Mouse (Mus musculus) neural tube, embryonic 11.5 days (tissue): ENCODE results near the gene 1700061G19Rik. TPM values are rescaled to one million over a fixed set of nuclear protein-coding genes. Genes with fewer than 3 reads are reported as not detected.

Experiments
- ATAC-seq: fragments of 200-750 bp; cut with Nextera tagmentation; 2 replicates; pipeline ENCODE4 v1.8.0; 2017; ENCODE audit warnings: moderate number of reproducible peaks, mild to moderate bottlenecking, moderate TSS enrichment, moderate library complexity; ENCODE audit not compliant: insufficient read depth, low FRiP score, low TSS enrichment
- DNase-seq: peaks from one replicate; pipeline ENCODE4 v3.0.0-alpha.2; 2015; ENCODE audit warnings: low spot score
- H3K27ac ChIP-seq: fragments of 300-500 bp; sonication (generic); 2 replicates; pipeline ENCODE4 v1.5.1; 2014; ENCODE audit warnings: low read depth, mild to moderate bottlenecking, low read length
- H3K27me3 ChIP-seq: fragments of 300-500 bp; sonication (generic); 2 replicates; pipeline ENCODE4 v1.6.1; 2014; ENCODE audit warnings: mild to moderate bottlenecking, low read length, mixed read lengths; ENCODE audit not compliant: control insufficient read depth, insufficient read depth
- H3K36me3 ChIP-seq: fragments of 300-500 bp; sonication (generic); 2 replicates; pipeline ENCODE4 v1.6.1; 2014; ENCODE audit warnings: mild to moderate bottlenecking, low read length, moderate library complexity, mixed read lengths; ENCODE audit not compliant: control insufficient read depth, insufficient read depth
- H3K4me1 ChIP-seq: fragments of 300-500 bp; sonication (generic); 2 replicates; pipeline ENCODE4 v1.6.1; 2014; ENCODE audit warnings: low read length, mixed read lengths; ENCODE audit not compliant: control insufficient read depth, insufficient read depth
- H3K4me2 ChIP-seq: fragments of 300-500 bp; sonication (generic); 2 replicates; pipeline ENCODE4 v1.6.1; 2014; ENCODE audit warnings: low read depth, mild to moderate bottlenecking, moderate library complexity
- H3K4me3 ChIP-seq: fragments of 300-500 bp; sonication (generic); 2 replicates; pipeline ENCODE4 v1.5.1; 2014; ENCODE audit warnings: low read depth, low read length
- H3K9ac ChIP-seq: fragments of 300-500 bp; sonication (generic); 2 replicates; pipeline ENCODE4 v1.6.1; 2014; ENCODE audit warnings: mild to moderate bottlenecking, low read length
- H3K9me3 ChIP-seq: fragments of 300-500 bp; sonication (generic); 2 replicates; pipeline ENCODE4 v1.6.1; 2016; ENCODE audit warnings: low read length; ENCODE audit not compliant: control insufficient read depth
- WGBS: fragments of 180-500 bp; shearing (Covaris S2); extraction: QIAGEN DNeasy Blood & Tissue Kit; methylation state at CpG from one replicate; pipeline ENCODE4 v1.1.7; 2014; 5-methylcytosine and 5-hydroxymethylcytosine counted together
- polyA plus RNA-seq: library from polyadenylated mRNA; unstranded; fragments of >200 nt; fragmentation: Nextera tagmentation; extraction: Ambion mirVana; gene quantifications from 2 replicates; pipeline ENCODE4 v1.2.1, GENCODE M21; 2014

1700061G19Rik gene
- polyA plus RNA-seq, 1 experiment from 2014 or later: 0.25 TPM

DNA sequence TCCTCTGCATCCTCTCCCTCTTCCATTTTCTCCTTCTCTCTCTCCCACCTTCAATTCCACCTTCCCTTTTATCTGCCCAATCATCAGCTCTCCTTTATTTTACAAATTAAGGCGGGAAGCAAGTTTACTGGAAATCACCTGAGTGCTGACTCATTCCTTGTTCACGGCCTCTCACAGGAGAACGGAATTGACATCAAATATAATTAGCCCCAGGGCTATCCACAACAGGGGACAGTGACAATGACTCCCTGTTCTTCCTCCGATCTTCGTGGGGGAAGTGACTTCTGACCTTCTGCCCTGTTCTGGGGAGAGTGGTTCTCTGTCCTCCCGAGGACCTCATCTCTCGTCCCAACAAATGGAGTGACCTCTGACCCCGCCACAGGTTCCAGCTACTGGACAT is 1.7 kb downstream of the 1700061G19Rik start:
- 65% methylated on average over 8 of the region's 8 CpGs for WGBS
- H3K9me3 ChIP-seq: no peaks in the 10 kb centered on the region
- H3K27me3 ChIP-seq: no peaks in the 10 kb centered on the region
- no peak overlapping the region for H3K27ac ChIP-seq
- H3K4me2 ChIP-seq: no peak overlapping the region
- no peaks in the 10 kb centered on the region for H3K4me1 ChIP-seq
- H3K36me3 ChIP-seq: no peaks in the 10 kb centered on the region
- ATAC-seq (no peak), DNase-seq (no peak)
- no peak overlapping the region for H3K9ac ChIP-seq
- no peak overlapping the region for H3K4me3 ChIP-seq

DNA sequence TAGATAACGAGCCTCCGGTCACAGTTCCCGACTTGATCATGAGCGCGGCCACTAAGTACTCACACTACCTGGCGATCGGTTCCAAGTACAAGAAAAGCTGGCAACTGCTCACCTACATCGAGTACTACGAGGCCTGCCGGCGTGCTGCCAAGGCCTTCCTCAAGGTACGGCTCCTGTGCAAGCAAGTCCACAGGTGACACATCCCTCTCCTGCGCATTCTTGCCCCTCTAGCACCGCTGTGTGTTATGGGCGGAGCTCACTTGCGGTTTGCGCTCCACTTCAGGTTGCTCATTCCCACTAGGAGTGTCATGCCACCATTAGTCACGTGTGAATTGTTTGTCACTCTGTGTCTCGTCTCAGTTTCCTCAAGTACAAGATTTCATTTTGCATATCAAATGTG is 2.1 kb downstream of the 1700061G19Rik start:
- DNase-seq (no peak), ATAC-seq (no peak)
- no peak overlapping the region for H3K4me2 ChIP-seq
- no peaks in the 10 kb centered on the region for H3K9me3 ChIP-seq
- no peak overlapping the region for H3K4me3 ChIP-seq
- H3K27ac ChIP-seq: no peak overlapping the region
- no peaks in the 10 kb centered on the region for H3K4me1 ChIP-seq
- no peaks in the 10 kb centered on the region for H3K27me3 ChIP-seq
- no peak overlapping the region for H3K9ac ChIP-seq
- 92% methylated on average over 19 of the region's 19 CpGs for WGBS
- no peaks in the 10 kb centered on the region for H3K36me3 ChIP-seq

- H3K27me3 ChIP-seq: no peaks in the 10 kb centered on the region
- no peak overlapping the region for H3K27ac ChIP-seq
- ATAC-seq: no peak
- no peaks in the 10 kb centered on the region for H3K4me1 ChIP-seq
- H3K9me3 ChIP-seq: no peaks in the 10 kb centered on the region
- 56% methylated on average over 17 of the region's 17 CpGs for WGBS
- H3K9ac ChIP-seq: no peak overlapping the region
- H3K4me2 ChIP-seq: no peak overlapping the region
- H3K4me3 ChIP-seq: no peak overlapping the region
- H3K36me3 ChIP-seq: no peaks in the 10 kb centered on the region; the same call in 1 of the 2 replicates
- DNase-seq: no peak
Observed at GRCm38 (mm10) chr17:56883612-56884011, 8.3 kb downstream of the 1700061G19Rik start.

GRCm38 (mm10) chr17:56884331-56884730 is 9.1 kb downstream of the 1700061G19Rik start:
- no peak overlapping the region for H3K9ac ChIP-seq
- no peaks in the 10 kb centered on the region for H3K9me3 ChIP-seq
- no peak overlapping the region for H3K4me2 ChIP-seq
- 86% methylated on average over 5 of the region's 5 CpGs for WGBS
- no peak for DNase-seq
- peaks cover 2% of the 10 kb centered on the region; the same call in 1 of the 2 replicates for H3K36me3 ChIP-seq
- no peak for ATAC-seq
- H3K4me1 ChIP-seq: no peaks in the 10 kb centered on the region
- no peaks in the 10 kb centered on the region for H3K27me3 ChIP-seq
- no peak overlapping the region for H3K27ac ChIP-seq
- H3K4me3 ChIP-seq: no peak overlapping the region

DNA sequence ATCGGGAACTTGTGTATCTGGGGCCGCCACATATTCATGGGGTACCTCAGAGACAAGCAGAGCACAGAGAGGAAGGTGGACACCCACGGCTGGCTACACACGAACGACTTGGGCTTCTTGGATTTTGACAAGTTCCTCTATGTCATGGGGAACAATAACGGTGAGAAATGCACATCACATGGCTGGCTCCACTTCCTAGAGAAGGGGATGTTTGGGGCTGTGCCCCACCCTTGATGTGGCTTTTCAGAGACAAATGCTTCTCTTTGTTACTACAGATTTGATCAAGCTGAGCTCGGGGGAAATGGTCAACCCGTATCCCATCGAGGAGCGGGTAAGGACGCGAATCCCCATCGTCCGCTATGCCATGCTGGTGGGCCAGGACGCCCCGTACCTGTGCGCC is 9.5 kb downstream of the 1700061G19Rik start:
- H3K4me3 ChIP-seq: no peak overlapping the region
- H3K36me3 ChIP-seq: peaks cover 2% of the 10 kb centered on the region; the same call in 1 of the 2 replicates
- H3K27me3 ChIP-seq: no peaks in the 10 kb centered on the region
- WGBS: 90% methylated on average over 17 of the region's 17 CpGs
- H3K4me2 ChIP-seq: no peak overlapping the region
- no peak overlapping the region for H3K27ac ChIP-seq
- no peak overlapping the region for H3K9ac ChIP-seq
- no peaks in the 10 kb centered on the region for H3K4me1 ChIP-seq
- DNase-seq (no peak), ATAC-seq (no peak)
- H3K9me3 ChIP-seq: no peaks in the 10 kb centered on the region

- Histone ChIP-seq H3K4me2 (no peak overlapping the region), H3K4me3 (no peak overlapping the region), H3K4me1 (no peaks in the 10 kb centered on the region), H3K9me3 (no peaks in the 10 kb centered on the region), H3K27ac (no peak overlapping the region), H3K9ac (no peak overlapping the region), H3K36me3 (peaks cover 13% of the 10 kb centered on the region), H3K27me3 (no peaks in the 10 kb centered on the region)
- DNase-seq (no peak), ATAC-seq (no peak)
- WGBS: 90% methylated on average over 2 of the region's 3 CpGs
Observed at GRCm38 (mm10) chr17:56888050-56888449, 12.8 kb downstream of the 1700061G19Rik start.

- Histone ChIP-seq H3K27ac (no peak overlapping the region), H3K4me3 (no peak overlapping the region), H3K36me3 (peaks cover 25% of the 10 kb centered on the region), H3K4me2 (no peak overlapping the region), H3K9me3 (no peaks in the 10 kb centered on the region), H3K4me1 (no peaks in the 10 kb centered on the region), H3K27me3 (no peaks in the 10 kb centered on the region), H3K9ac (no peak overlapping the region)
- DNase-seq: no peak
- ATAC-seq: no peak
- WGBS: over 99% methylated on average over 2 of the region's 2 CpGs
Observed at GRCm38 (mm10) chr17:56890018-56890417, 14.7 kb downstream of the 1700061G19Rik start.

DNA sequence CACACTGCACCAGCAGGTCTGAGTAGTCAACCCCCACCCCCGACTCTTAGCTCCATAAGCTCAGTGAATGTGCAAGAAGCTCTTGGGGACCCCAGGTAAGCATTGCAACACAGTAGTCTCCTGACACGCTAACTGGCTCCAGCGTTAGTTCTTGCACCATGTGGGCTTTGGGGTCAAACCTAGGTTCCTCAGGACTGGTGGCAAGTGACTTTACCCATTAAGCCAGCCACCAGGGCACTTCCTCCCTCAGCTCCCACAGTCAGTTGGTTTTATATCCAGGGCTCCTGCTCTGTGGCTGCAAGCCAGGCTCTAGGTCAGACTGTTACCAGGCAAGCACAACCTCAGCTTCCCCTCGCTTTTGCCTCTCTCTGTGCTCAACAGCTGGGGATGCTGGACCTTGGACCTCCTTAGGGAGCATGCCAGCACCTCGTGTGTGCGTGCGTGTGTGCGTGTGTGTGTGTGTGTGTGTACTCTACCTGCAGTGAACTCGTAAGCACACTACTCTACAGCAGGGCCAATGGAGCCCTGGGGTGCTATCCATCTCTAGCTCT is 20.2 kb downstream of the 1700061G19Rik start:
- no peaks in the 10 kb centered on the region for H3K27me3 ChIP-seq
- ATAC-seq (no peak), DNase-seq (no peak)
- H3K9me3 ChIP-seq: no peaks in the 10 kb centered on the region
- no peak overlapping the region for H3K4me2 ChIP-seq
- peaks cover 47% of the 10 kb centered on the region for H3K36me3 ChIP-seq
- 93% methylated on average over 9 of the region's 9 CpGs for WGBS
- no peak overlapping the region for H3K27ac ChIP-seq
- peaks cover 10% of the 10 kb centered on the region; the same call in 1 of the 2 replicates for H3K4me1 ChIP-seq
- H3K4me3 ChIP-seq: no peak overlapping the region
- H3K9ac ChIP-seq: no peak overlapping the region

DNA sequence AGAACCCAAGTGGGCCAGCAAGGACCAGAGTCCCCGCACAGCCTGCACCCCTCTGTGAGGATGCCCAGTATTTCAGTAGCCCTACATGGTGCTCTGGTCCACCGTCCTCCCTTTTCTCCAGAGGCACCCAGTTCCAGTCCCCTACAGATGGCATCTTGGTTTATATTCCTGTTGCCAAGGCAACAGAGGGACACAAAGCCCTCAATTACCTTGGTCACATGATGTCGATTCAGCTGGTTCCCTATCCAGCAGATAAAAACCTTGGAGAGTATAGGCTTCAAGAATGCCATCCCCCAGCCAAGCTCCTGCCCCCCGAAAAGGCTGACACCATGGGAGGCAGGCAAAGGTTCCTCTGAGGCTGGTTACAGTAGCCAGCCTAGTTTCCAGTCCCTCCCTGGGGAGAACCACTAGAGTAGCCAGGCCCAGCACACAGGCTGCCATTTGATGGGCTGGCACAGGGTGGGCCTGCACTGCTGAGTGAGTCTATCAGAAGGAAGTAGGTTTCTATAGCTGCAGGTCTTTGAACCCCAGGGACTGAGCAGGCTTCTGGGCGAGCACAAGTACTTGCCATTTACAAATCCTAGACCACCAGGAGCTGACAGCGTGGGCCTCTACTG is 21.3 kb downstream of the 1700061G19Rik start:
- ATAC-seq (peak; percentile 67), DNase-seq (no peak)
- no peak overlapping the region for H3K9ac ChIP-seq
- H3K4me1 ChIP-seq: peaks cover 10% of the 10 kb centered on the region; the same call in 1 of the 2 replicates
- peaks cover 50% of the 10 kb centered on the region for H3K36me3 ChIP-seq
- WGBS: 77% methylated on average over 6 of the region's 6 CpGs
- no peaks in the 10 kb centered on the region for H3K9me3 ChIP-seq
- H3K27me3 ChIP-seq: no peaks in the 10 kb centered on the region
- 0 out of 2 replicates have a peak overlapping the region, but pooled peaks have one; percentile 23 for H3K27ac ChIP-seq
- H3K4me2 ChIP-seq: no peak overlapping the region
- no peak overlapping the region for H3K4me3 ChIP-seq
